Mouse (Mus musculus) heart, adult 2 months (tissue): Measurements from ENCODE around the gene Socs5.

Source experiments
- CTCF ChIP-seq: fragments of 200-600 bp; IDR thresholded peaks from 2 replicates; pipeline ENCODE4 v1.8.1; 2022; ENCODE audit warnings: antibody characterized with exemption, mild to moderate bottlenecking, moderate library complexity
- POLR2A ChIP-seq: fragments of 200-500 bp; IDR thresholded peaks from 2 replicates; pipeline ENCODE4 v1.6.1; 2011; ENCODE audit warnings: mild to moderate bottlenecking, low read depth, low read length, control low read depth; ENCODE audit not compliant: insufficient read depth

DNA sequence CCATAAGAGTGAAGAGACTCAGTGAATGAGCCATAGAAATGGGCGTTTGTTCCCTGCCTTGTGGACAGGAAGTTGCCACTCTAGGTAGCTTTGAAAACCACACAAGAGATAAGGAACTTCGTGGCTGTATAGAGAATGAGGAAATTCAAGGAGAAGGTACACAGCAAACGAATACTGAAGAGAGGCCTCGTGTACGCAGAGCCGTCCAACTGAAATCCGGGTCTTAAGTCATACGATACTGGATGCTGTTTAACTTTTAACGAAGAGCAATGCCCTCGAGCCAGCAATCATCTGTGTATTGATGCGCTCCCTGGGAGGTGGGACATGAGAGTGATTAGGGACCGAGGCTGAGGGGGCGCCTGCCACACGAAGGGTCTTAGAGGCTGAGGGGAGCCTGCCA is 35.7 kb downstream of the Socs5 start:
- TF ChIP-seq POLR2A (no peak), CTCF (no peak)
